Mouse (Mus musculus) myocyte (in vitro differentiated cells): ENCODE measurements around the gene Gnaq.

ENCODE experiments used
- E2F4 ChIP-seq: IDR thresholded peaks from one replicate; pipeline ENCODE4 v1.6.1; 2011; ENCODE audit warnings: mild to moderate bottlenecking, control low read depth, moderate library complexity; ENCODE audit not compliant: insufficient read depth
- MAX ChIP-seq: IDR thresholded peaks from one replicate; pipeline ENCODE4 v1.6.1; 2011; ENCODE audit warnings: low read depth, mild to moderate bottlenecking, control low read depth
- MYOG ChIP-seq, 3 experiments: IDR thresholded peaks; one replicate each; pipeline ENCODE4 v1.6.1; 2011; ENCODE audit warnings: control low read depth in 2 of 3, low read depth in 2 of 3, mild to moderate bottlenecking in 2 of 3; ENCODE audit not compliant: insufficient read length in 2 of 3, control insufficient read depth in 1 of 3, insufficient read depth in 1 of 3
- POLR2A ChIP-seq: IDR thresholded peaks from one replicate; pipeline ENCODE4 v1.6.1; 2011; ENCODE audit warnings: low read depth, mild to moderate bottlenecking, control low read depth, moderate library complexity; ENCODE audit not compliant: insufficient read length
- REST ChIP-seq: IDR thresholded peaks from one replicate; pipeline ENCODE4 v1.6.1; 2011; ENCODE audit warnings: mild to moderate bottlenecking, control low read depth, moderate library complexity; ENCODE audit not compliant: insufficient read depth, insufficient read length
- SRF ChIP-seq: IDR thresholded peaks from one replicate; pipeline ENCODE4 v1.6.1; 2011; ENCODE audit warnings: low read depth; ENCODE audit not compliant: control insufficient read depth, insufficient read length
- TCF12 ChIP-seq: IDR thresholded peaks from one replicate; pipeline ENCODE4 v1.6.1; 2011; ENCODE audit warnings: mild to moderate bottlenecking, control low read depth; ENCODE audit not compliant: poor library complexity, insufficient read depth, severe bottlenecking
- TCF3 ChIP-seq: IDR thresholded peaks from one replicate; pipeline ENCODE4 v1.6.1; 2011; ENCODE audit warnings: low read depth, control low read depth; ENCODE audit not compliant: insufficient read length
- USF1 ChIP-seq: IDR thresholded peaks from one replicate; pipeline ENCODE4 v1.6.1; 2011; ENCODE audit warnings: low read depth, mild to moderate bottlenecking, control low read depth, moderate library complexity

- no peak for TF ChIP-seq POLR2A
- no peak for TF ChIP-seq TCF3
- no peak for TF ChIP-seq E2F4
- TF ChIP-seq REST, result no peak
- TF ChIP-seq MAX, result no peak
- no peak for TF ChIP-seq MYOG (IDR thresholded peaks at IDR 0.05; ENCODE audit: control insufficient read depth in 1 of 3, insufficient read depth in 1 of 3, insufficient read length in 2 of 3, low read depth in 2 of 3)
- no peak for TF ChIP-seq USF1
- no peak for TF ChIP-seq TCF12
- no peak for TF ChIP-seq SRF
These were observed 129.7 kb downstream of the Gnaq start for GRCm38 (mm10) chr19:16262340-16262739.
